Mouse (Mus musculus): Measurements from ENCODE around the gene Defb26. TPM values are rescaled to one million over a fixed set of nuclear protein-coding genes. Genes with fewer than 3 reads are reported as not detected.

Gene Defb26
- polyA plus RNA-seq (2015; fragmentation: Nextera tagmentation; extraction: Ambion mirVana): not detected in 2 replicates

DNA sequence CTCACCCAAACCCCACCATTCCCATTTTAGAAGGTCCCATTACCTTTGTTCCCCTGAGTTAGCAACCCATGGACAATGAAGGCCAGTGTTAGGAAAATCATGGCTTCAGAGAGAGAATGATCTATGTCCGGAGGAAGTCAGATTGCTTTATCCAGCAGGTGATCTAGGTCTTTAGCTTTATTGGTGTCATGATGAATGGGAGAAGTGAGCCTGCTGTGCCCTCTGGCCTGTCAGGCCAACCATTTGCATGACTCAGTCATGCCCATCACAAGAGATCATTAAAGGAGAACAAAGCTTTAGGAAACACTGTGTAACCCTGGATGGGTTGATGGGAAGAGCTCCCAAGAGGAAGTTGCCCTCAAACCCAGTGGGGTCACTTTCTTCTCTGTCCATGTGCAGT is at the start of gene Defb26:
Gene Defb26, minus strand, starts transcription at position 101 of the 400 bp plus-strand sequence.
- no peak within 1 kb of the TSS for H3K4me2 ChIP-seq (replicated peaks)
- H3K27ac ChIP-seq (replicated peaks): no peak within 1 kb of the TSS
- H3K27me3 ChIP-seq: no peaks in the 10 kb centered on the region
- H3K4me1 ChIP-seq: no peaks in the 10 kb centered on the region
- no peaks in the 10 kb centered on the region for H3K9me3 ChIP-seq
- no peak within 1 kb of the TSS for H3K9ac ChIP-seq (replicated peaks)
- WGBS: 90% methylated on average over 1 of the region's 1 CpGs
- H3K4me3 ChIP-seq: no peak within 1 kb of the TSS
- no peak for ATAC-seq (replicated peaks)
- no peaks in the 10 kb centered on the region for H3K36me3 ChIP-seq

DNA sequence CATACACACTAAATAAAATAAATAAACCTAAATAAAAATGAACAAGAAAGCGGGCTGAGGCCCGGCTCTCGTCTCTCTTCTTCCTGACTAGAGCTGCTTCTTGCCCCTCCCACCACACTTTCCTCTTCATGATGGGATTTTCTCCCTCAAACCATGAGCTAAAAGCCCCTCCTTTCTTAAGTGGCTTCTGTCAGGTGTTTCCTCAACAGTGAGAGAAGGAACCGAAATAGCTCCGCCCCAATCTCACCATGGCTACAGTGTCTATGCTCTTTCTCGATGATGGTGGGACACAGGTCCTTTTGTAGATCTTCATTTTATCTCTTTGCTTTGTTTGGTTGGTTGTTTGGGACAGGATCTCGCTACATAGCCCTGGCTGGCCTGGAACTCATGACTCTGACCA is 45.2 kb upstream of the Defb26 start:
- H3K4me3 ChIP-seq: no peak overlapping the region
- H3K9me3 ChIP-seq: no peaks in the 10 kb centered on the region
- H3K4me2 ChIP-seq (replicated peaks): no peak overlapping the region
- no peaks in the 10 kb centered on the region for H3K36me3 ChIP-seq
- no peak overlapping the region for H3K9ac ChIP-seq (replicated peaks)
- no peaks in the 10 kb centered on the region for H3K27me3 ChIP-seq
- H3K4me1 ChIP-seq: no peaks in the 10 kb centered on the region
- ATAC-seq (replicated peaks): no peak
- no peak overlapping the region for H3K27ac ChIP-seq (replicated peaks)
- 89% methylated on average over 7 of the region's 7 CpGs for WGBS

DNA sequence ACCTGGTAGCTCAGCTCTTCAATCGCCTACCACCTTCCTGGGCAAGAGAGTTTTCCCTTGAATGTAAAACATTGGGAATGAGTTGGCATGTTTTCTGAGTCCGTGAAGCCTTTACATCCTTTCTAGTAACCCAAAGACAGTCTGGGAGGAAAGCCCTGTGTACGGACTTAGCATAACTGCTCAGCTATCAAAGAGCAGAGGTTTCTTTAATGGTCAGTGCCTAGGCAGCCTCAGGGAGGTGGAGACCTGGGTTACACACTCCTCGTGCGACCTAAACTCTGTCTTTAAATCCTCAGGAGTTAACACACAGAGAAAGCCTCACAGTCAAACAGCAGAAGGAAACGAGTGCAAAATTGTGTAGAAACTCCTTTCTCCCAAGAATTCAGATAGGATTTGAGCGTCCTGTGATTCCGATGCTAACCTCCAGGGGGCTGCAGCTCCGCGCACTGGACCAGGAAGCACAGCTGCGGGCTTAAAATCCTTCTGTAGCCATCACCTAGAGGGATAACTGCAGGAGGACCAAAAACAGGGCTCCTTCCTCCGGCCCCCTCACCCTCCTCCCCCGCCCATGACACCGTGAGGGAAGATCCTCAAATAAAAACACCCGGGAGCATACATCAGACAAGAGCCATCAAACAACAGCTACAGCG is 42.4 kb upstream of the Defb26 start:
- Histone ChIP-seq H3K9me3 (no peaks in the 10 kb centered on the region), H3K4me1 (no peaks in the 10 kb centered on the region), H3K9ac (replicated peaks) (no peak overlapping the region), H3K27ac (replicated peaks) (no peak overlapping the region), H3K27me3 (no peaks in the 10 kb centered on the region), H3K4me3 (no peak overlapping the region), H3K36me3 (no peaks in the 10 kb centered on the region), H3K4me2 (replicated peaks) (peak overlapping the region; percentile 32)
- ATAC-seq (replicated peaks): no peak
- WGBS: 14% methylated on average over 16 of the region's 16 CpGs

DNA sequence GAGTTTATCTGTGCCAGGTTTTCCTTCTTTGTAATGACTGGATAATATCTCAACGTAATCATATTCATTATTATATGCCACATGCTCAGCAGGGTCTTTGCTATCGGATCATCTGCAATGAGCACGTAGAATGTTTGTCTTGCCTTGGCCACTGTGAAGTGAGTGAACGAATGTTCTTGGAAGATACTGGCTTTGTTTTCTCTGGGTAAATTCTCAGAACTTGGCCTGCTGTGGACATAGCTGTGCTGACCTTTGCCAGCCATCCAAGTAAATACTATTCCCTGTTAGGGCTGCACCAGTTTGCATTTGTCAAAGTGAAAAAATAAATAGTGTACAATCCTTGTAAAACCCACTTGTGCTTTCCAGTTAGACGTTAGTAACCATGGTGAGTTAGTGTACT is 36.6 kb upstream of the Defb26 start:
- WGBS: 82% methylated on average over 5 of the region's 5 CpGs
- H3K27ac ChIP-seq (replicated peaks): no peak overlapping the region
- no peaks in the 10 kb centered on the region for H3K9me3 ChIP-seq
- no peaks in the 10 kb centered on the region for H3K27me3 ChIP-seq
- H3K9ac ChIP-seq (replicated peaks): no peak overlapping the region
- no peaks in the 10 kb centered on the region for H3K4me1 ChIP-seq
- no peak overlapping the region for H3K4me3 ChIP-seq
- no peak overlapping the region for H3K4me2 ChIP-seq (replicated peaks)
- no peaks in the 10 kb centered on the region for H3K36me3 ChIP-seq
- no peak for ATAC-seq (replicated peaks)

DNA sequence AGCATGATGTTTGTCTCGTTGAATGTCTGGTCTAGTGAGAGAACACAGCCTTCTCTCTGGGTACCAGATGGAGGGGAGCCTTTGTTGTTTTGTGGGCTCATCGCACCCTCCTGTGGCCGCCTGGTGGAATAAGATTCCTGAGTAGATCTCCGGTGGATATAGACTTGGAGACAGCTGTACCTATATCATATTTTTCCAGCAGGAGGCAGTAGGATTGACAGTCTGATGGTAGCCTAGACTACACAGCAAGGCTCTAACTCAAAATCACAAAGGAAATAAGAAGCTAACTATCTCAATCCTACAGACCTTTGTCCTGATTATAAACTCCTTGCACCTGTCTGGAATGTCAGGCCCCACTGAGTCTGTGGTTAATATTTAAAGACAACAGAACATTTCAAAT is 33.2 kb upstream of the Defb26 start:
- Histone ChIP-seq H3K9ac (replicated peaks) (no peak overlapping the region), H3K9me3 (no peaks in the 10 kb centered on the region), H3K27ac (replicated peaks) (no peak overlapping the region), H3K27me3 (no peaks in the 10 kb centered on the region), H3K4me1 (no peaks in the 10 kb centered on the region), H3K4me3 (no peak overlapping the region), H3K36me3 (no peaks in the 10 kb centered on the region), H3K4me2 (replicated peaks) (no peak overlapping the region)
- 17% methylated on average over 4 of the region's 4 CpGs for WGBS
- peak; percentile 74 for ATAC-seq (replicated peaks)

DNA sequence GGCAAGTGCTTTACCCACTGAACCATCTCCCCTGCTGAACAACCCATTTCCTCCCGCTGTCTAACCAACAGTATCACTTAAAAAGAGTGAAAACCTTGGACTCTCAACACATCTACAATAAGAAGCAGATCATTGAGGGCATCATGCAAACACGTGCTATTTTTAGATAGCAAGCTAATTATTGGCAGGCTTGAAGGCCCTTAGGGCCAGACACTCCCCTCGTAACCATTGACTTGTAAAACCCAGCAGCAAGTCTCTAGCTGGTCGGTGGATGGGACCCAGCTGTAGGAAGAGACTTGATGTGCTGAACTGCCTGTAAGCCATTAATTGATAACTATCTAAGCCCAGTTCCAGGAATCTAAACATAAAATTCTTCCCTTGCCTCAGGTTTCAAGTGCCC is 32.0 kb upstream of the Defb26 start:
- H3K36me3 ChIP-seq: no peaks in the 10 kb centered on the region
- H3K4me1 ChIP-seq: no peaks in the 10 kb centered on the region
- no peaks in the 10 kb centered on the region for H3K9me3 ChIP-seq
- no peaks in the 10 kb centered on the region for H3K27me3 ChIP-seq
- H3K27ac ChIP-seq (replicated peaks): no peak overlapping the region
- H3K4me2 ChIP-seq (replicated peaks): no peak overlapping the region
- H3K4me3 ChIP-seq: no peak overlapping the region
- H3K9ac ChIP-seq (replicated peaks): no peak overlapping the region
- WGBS: 79% methylated on average over 4 of the region's 4 CpGs
- ATAC-seq (replicated peaks): no peak

DNA sequence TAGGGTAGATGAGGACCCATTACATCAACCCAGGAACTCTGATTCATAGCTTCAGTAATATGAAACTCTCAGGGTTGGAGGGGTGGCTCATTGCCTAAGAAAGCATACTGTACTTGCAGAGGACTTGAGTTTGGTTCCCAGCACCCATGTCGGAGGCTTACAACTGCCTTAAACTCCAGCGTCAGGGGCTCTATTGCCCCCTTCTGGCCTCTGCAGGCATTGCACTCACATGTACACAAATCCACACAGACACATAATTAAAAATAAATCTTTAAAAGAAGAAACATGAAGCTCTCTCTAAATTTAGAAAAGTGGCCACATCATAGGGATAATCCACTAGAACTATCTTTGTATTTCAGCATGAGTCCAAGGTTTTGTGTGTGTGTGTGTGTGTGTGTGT is 31.4 kb upstream of the Defb26 start:
- ATAC-seq (replicated peaks): no peak
- Histone ChIP-seq H3K36me3 (no peaks in the 10 kb centered on the region), H3K27ac (replicated peaks) (no peak overlapping the region), H3K4me3 (no peak overlapping the region), H3K9ac (replicated peaks) (no peak overlapping the region), H3K9me3 (no peaks in the 10 kb centered on the region), H3K4me1 (no peaks in the 10 kb centered on the region), H3K27me3 (no peaks in the 10 kb centered on the region), H3K4me2 (replicated peaks) (no peak overlapping the region)
- WGBS: 86% methylated on average over 2 of the region's 2 CpGs

DNA sequence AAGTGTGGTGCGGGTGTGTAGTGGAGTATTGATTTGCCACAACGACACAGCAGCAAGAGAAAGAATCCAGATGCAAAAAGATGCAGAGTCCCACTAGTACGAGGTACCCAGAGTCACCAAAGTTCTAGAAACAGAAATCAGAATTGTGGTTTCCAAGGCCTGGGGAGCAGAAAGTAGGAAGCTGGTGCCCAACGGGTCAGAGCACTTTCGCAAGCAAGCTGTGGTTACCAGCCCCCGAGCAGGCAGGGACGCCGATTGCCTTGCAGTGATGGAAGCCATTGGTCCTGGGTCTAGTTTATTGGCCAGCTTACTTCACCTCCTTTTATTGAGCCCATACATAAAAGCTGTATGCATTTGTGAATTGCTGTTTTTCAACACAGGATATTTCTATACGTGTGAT is 30.5 kb upstream of the Defb26 start:
- H3K27me3 ChIP-seq: no peaks in the 10 kb centered on the region
- no peak overlapping the region for H3K9ac ChIP-seq (replicated peaks)
- no peak overlapping the region for H3K4me2 ChIP-seq (replicated peaks)
- ATAC-seq (replicated peaks): no peak
- no peaks in the 10 kb centered on the region for H3K36me3 ChIP-seq
- no peaks in the 10 kb centered on the region for H3K9me3 ChIP-seq
- WGBS: 90% methylated on average over 9 of the region's 9 CpGs
- no peaks in the 10 kb centered on the region for H3K4me1 ChIP-seq
- no peak overlapping the region for H3K4me3 ChIP-seq
- no peak overlapping the region for H3K27ac ChIP-seq (replicated peaks)

DNA sequence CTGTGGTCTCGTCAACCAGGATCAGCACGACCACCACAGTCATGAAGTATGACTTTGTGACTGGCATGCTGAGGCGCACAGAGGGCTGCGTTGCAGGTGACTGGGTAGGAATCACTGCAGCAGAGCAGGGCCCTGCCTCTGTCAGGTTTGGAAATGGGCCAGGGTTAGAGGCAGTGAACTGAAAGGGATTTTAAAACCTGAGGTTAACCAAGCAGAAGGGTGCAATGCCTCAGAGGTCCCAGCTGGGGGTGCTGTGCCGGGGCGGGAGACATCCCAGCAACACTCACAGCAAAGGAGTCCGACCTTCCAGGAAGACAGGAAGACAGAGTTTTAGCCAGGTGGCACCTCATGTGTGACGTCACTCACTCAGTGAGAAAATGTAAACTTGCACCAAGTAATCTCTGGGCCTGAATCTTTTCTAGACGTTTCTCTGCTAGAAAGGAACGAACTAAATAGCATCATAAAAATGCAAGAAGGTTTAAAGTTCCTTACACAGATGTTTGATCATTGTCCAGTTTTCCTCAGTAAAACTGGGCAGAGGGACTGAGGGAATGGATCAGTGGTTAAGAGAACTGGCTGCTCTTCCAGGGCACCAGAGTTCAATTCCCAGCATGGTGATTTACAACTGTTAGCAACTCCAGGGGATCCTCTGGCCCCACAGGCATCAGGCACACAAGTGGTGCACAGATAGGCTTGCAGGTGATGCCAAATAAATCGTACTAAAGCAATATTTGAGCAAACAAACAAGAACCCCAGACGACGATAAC is 28.6 kb upstream of the Defb26 start, which contains the start of gene Defb29:
Gene Defb29, minus strand, starts transcription at position 155 of the 767 bp plus-strand sequence.
- no peak within 1 kb of the TSS for H3K27ac ChIP-seq (replicated peaks)
- no peak within 1 kb of the TSS for H3K9ac ChIP-seq (replicated peaks)
- no peaks in the 10 kb centered on the region for H3K27me3 ChIP-seq
- H3K4me2 ChIP-seq (replicated peaks): no peak within 1 kb of the TSS
- no peak for ATAC-seq (replicated peaks)
- H3K9me3 ChIP-seq: no peaks in the 10 kb centered on the region
- no peaks in the 10 kb centered on the region for H3K4me1 ChIP-seq
- 60% methylated on average over 13 of the region's 13 CpGs for WGBS
- no peak within 1 kb of the TSS for H3K4me3 ChIP-seq
- no peaks in the 10 kb centered on the region for H3K36me3 ChIP-seq

DNA sequence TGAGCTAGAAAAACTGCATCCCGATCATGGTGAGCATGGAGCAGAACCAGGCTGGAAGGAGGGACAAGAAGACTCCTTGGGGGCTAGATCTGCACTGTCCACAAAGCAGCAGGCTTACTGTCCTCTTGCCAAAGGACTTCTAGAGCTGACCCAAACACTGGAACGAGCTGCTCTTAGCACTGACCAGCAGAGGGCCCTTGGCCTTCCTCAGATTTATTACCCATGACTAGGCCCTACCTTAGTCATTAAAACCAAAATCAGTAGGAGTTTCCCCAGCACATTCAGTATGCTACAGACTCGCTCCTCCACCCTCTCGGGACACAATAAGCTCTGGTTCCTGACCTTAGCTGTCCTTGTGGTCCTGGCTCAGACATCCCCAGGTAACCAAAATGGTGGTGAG is 6.5 kb upstream of the Defb26 start, which contains the start of gene Defb28:
Gene Defb28, plus strand, starts transcription at position 275 of the 400 bp plus-strand sequence.
- no peaks in the 10 kb centered on the region for H3K27me3 ChIP-seq
- no peak within 1 kb of the TSS for H3K4me2 ChIP-seq (replicated peaks)
- H3K4me3 ChIP-seq: no peak within 1 kb of the TSS
- H3K9me3 ChIP-seq: no peaks in the 10 kb centered on the region
- 71% methylated on average over 4 of the region's 4 CpGs for WGBS
- no peak within 1 kb of the TSS for H3K9ac ChIP-seq (replicated peaks)
- no peaks in the 10 kb centered on the region for H3K4me1 ChIP-seq
- H3K27ac ChIP-seq (replicated peaks): no peak within 1 kb of the TSS
- ATAC-seq (replicated peaks): no peak
- no peaks in the 10 kb centered on the region for H3K36me3 ChIP-seq

DNA sequence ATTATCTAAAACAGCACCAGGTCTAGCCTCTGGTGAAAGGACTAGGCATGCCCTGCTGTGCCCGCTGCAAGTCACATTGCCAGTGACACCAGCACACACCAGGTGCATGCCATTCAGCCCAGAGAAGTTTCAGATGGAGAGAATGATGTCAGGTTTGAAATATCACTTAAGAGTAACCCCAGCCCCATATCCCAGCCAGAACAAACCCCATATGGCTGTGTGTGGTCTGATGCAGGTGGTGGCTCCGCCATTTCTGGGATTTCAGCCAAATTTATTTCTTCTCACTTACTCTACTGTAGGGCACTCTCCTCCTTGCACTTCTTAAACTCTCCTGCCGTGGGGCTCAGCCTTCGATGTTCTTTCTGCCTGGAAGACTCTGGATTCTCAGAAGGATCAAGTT is 4.6 kb upstream of the Defb26 start:
- ATAC-seq (replicated peaks): no peak
- Histone ChIP-seq H3K4me2 (replicated peaks) (no peak overlapping the region), H3K4me3 (no peak overlapping the region), H3K27ac (replicated peaks) (no peak overlapping the region), H3K36me3 (no peaks in the 10 kb centered on the region), H3K27me3 (no peaks in the 10 kb centered on the region), H3K4me1 (no peaks in the 10 kb centered on the region), H3K9me3 (no peaks in the 10 kb centered on the region), H3K9ac (replicated peaks) (no peak overlapping the region)
- WGBS: 57% methylated on average over 4 of the region's 4 CpGs

DNA sequence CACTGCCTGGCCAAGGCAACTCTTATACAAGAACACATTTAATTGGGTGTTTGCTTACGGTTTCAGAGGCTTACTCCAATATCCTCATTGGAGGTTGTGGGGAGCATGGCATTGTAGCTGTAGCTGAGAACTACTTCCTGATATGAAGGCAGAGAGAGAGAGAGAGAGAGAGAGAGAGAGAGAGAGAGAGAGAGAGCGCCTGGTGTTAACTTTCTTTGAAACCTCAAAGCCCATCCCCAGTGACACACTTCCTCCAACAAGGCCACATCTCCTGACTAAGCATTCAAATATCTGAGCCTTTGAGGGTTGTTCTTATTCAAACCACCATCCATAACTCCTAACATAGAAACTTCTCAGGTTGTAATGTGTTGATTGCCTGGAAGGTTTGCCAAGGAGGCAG is 7.5 kb downstream of the Defb26 start:
- no peaks in the 10 kb centered on the region for H3K27me3 ChIP-seq
- no peak overlapping the region for H3K9ac ChIP-seq (replicated peaks)
- no peak overlapping the region for H3K27ac ChIP-seq (replicated peaks)
- H3K4me3 ChIP-seq: no peak overlapping the region
- H3K4me2 ChIP-seq (replicated peaks): no peak overlapping the region
- 84% methylated on average over 2 of the region's 2 CpGs for WGBS
- no peaks in the 10 kb centered on the region for H3K36me3 ChIP-seq
- no peaks in the 10 kb centered on the region for H3K4me1 ChIP-seq
- ATAC-seq (replicated peaks): no peak
- no peaks in the 10 kb centered on the region for H3K9me3 ChIP-seq
